Mouse (Mus musculus) testis, adult 2 months (tissue): ENCODE measurements around the gene Stac3.

Source experiments
- CTCF ChIP-seq: fragments of 200-500 bp; IDR thresholded peaks from 2 replicates; pipeline ENCODE4 v1.5.1; 2012; ENCODE audit warnings: low read depth, mild to moderate bottlenecking, inconsistent platforms, low read length, moderate library complexity; ENCODE audit not compliant: control insufficient read depth, insufficient read depth, insufficient replicate concordance
- POLR2A ChIP-seq: fragments of 200-500 bp; IDR thresholded peaks from 2 replicates; pipeline ENCODE4 v1.6.1; 2012; ENCODE audit warnings: low read depth, mild to moderate bottlenecking, inconsistent platforms, low read length, moderate library complexity; ENCODE audit not compliant: control insufficient read depth

- TF ChIP-seq POLR2A: no peak
- no peak for TF ChIP-seq CTCF
These were observed 10.4 kb upstream of the Stac3 start for GRCm38 (mm10) chr10:127491128-127491512.
